Mouse (Mus musculus): ENCODE measurements around the gene Gm17361. TPM values are rescaled to one million over a fixed set of nuclear protein-coding genes. Genes with fewer than 3 reads are reported as not detected.
"Not testable (repeated sequence)": the region's sequence is repeated elsewhere in the genome, so short reads cannot be mapped to it uniquely, and the experiment has no call there.

Gm17361 gene
- not detected for total RNA-seq (2021)

GRCm38 (mm10) chrX:125003863-125004262, at the start of gene Gm17361:
Gene Gm17361 (plus strand): TSS chrX:125004163.
- intact Hi-C loops (cut with DNase I); DNase-seq (ENCODE audit: extremely low spot score in 1 of 2, low spot score in 2 of 2): not testable (repeated sequence)
